Mouse (Mus musculus) lung, embryonic 14.5 days (tissue): ENCODE measurements at regions not wholly inside any gene's neighbourhood (a gene's known extent, or its start where the extent isn't known, plus 50 kb on each side); places are given as distances from the start of the nearest gene placed in this dataset.

Experiments used
- ATAC-seq: fragments of 200-750 bp; cut with Nextera tagmentation; 2 replicates; pipeline ENCODE4 v1.8.0; 2017; ENCODE audit warnings: mild to moderate bottlenecking, moderate TSS enrichment, moderate library complexity; ENCODE audit not compliant: insufficient read depth
- DNase-seq: peaks from one replicate; pipeline ENCODE4 v3.0.0-alpha.2; 2015
- H3K27ac ChIP-seq: fragments of 300-500 bp; sonication (generic); 2 replicates; pipeline ENCODE4 v1.5.1; 2014; ENCODE audit warnings: low read depth, mild to moderate bottlenecking, moderate library complexity
- H3K27me3 ChIP-seq: fragments of 300-500 bp; sonication (generic); 2 replicates; pipeline ENCODE4 v1.6.1; 2014; ENCODE audit warnings: low read length, control low read depth; ENCODE audit not compliant: insufficient read depth
- H3K36me3 ChIP-seq: fragments of 300-500 bp; sonication (generic); 2 replicates; pipeline ENCODE4 v1.6.1; 2014; ENCODE audit warnings: control low read depth; ENCODE audit not compliant: insufficient read depth
- H3K4me1 ChIP-seq: fragments of 300-500 bp; sonication (generic); 2 replicates; pipeline ENCODE4 v1.6.1; 2014; ENCODE audit warnings: antibody characterized with exemption, control low read depth; ENCODE audit not compliant: insufficient read depth
- H3K4me2 ChIP-seq: fragments of 300-500 bp; sonication (generic); 2 replicates; pipeline ENCODE4 v1.6.1; 2014; ENCODE audit warnings: mild to moderate bottlenecking
- H3K4me3 ChIP-seq: fragments of 300-500 bp; sonication (generic); 2 replicates; pipeline ENCODE4 v1.5.1; 2014; ENCODE audit warnings: low read depth, low read length
- H3K9ac ChIP-seq: fragments of 300-500 bp; sonication (generic); 2 replicates; pipeline ENCODE4 v1.6.1; 2014
- H3K9me3 ChIP-seq: fragments of 300-500 bp; sonication (generic); 2 replicates; pipeline ENCODE4 v1.6.1; 2016; ENCODE audit warnings: low read depth, low read length, control low read depth
- CTCF ChIP-seq: IDR thresholded peaks from 2 replicates; pipeline ENCODE4 v1.5.1; 2016; ENCODE audit warnings: antibody characterized with exemption, low read depth
- WGBS: fragments of 180-500 bp; shearing (Covaris S2); extraction: QIAGEN DNeasy Blood & Tissue Kit; methylation state at CpG from one replicate; pipeline ENCODE4 v1.1.7; 2014; 5-methylcytosine and 5-hydroxymethylcytosine counted together

DNA sequence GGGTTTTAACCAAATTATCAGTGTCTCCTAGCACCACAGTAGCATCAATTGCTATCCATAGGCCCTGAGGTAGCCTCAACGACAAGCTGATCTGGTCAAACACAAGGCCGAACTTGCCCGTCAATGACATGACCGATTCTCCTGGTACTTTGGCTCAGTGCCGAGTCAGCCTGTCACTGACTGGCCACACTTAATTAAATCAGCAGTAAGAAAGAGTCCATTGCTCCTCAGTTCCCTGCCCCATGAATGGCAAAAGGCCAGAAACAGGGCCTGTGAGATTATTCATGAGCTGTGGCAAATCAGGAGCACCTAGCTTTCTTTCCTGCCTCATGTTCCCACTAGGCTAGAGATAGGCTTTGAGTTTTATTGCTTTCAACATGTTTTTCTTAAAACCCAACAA is 105.4 kb downstream of the Gm4791 start:
- Histone ChIP-seq H3K27ac (no peak overlapping the region), H3K9me3 (no peaks in the 10 kb centered on the region), H3K36me3 (no peaks in the 10 kb centered on the region), H3K4me2 (no peak overlapping the region), H3K4me1 (no peaks in the 10 kb centered on the region), H3K27me3 (no peaks in the 10 kb centered on the region), H3K9ac (no peak overlapping the region), H3K4me3 (no peak overlapping the region)
- ATAC-seq (no peak; the same call in 1 of the 2 replicates), DNase-seq (peak; percentile 55)
- no peak for TF ChIP-seq CTCF
- 53% methylated on average over 5 of the region's 5 CpGs for WGBS

DNA sequence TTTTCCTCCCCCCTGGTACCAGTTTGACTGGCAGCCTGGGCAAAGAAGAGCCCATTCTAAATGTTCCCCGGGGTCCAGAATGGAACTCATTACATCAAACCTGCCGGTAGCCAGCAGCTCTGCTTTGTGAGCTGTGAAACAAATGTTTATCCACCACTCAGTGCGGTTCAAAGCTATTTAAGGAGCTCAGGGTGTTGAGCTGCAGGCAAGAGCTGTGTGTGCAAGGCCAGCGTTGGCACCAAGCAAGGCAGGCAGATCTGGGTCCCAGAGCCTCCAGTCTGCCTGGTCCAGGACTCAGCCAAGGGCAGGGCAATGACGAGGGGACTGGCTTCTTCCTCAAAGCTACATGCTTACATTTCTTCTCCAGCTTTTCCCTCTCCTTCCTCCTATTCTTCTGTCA is 109.6 kb downstream of the Gm4791 start:
- H3K4me2 ChIP-seq = no peak overlapping the region
- no peaks in the 10 kb centered on the region for H3K36me3 ChIP-seq
- no peak for TF ChIP-seq CTCF
- no peak overlapping the region for H3K4me3 ChIP-seq
- H3K27me3 ChIP-seq = no peaks in the 10 kb centered on the region
- ATAC-seq = no peak
- no peaks in the 10 kb centered on the region for H3K4me1 ChIP-seq
- 33% methylated on average over 5 of the region's 5 CpGs for WGBS
- no peaks in the 10 kb centered on the region for H3K9me3 ChIP-seq
- H3K27ac ChIP-seq = no peak overlapping the region
- H3K9ac ChIP-seq = no peak overlapping the region
- peak; percentile 7 for DNase-seq

DNA sequence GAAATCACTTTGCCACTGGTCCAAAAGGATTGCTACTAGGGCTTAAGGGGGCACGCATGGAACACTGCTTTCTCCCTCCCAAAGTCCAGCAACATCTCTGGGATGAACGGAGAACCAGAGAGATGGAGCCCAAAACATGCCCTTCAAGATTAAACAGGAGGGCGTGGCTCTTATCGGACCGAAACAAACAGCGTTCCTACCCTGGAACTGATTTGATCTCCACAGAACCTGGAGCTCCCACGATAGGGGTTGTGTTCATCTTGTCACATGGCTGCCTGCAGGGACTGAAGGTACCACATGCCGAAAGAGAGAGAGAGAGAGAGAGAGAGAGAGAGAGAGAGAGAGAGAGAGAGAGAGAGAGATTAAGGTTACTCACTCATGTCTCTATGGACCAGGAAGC is 120.7 kb downstream of the Gm4791 start:
- no peak for TF ChIP-seq CTCF
- H3K9ac ChIP-seq = no peak overlapping the region
- no peak for DNase-seq
- no peaks in the 10 kb centered on the region for H3K36me3 ChIP-seq
- WGBS = 79% methylated on average over 8 of the region's 8 CpGs
- H3K9me3 ChIP-seq = no peaks in the 10 kb centered on the region
- H3K27ac ChIP-seq = no peak overlapping the region
- H3K4me2 ChIP-seq = no peak overlapping the region
- no peak for ATAC-seq
- no peak overlapping the region for H3K4me3 ChIP-seq
- H3K27me3 ChIP-seq = no peaks in the 10 kb centered on the region
- H3K4me1 ChIP-seq = no peaks in the 10 kb centered on the region

DNA sequence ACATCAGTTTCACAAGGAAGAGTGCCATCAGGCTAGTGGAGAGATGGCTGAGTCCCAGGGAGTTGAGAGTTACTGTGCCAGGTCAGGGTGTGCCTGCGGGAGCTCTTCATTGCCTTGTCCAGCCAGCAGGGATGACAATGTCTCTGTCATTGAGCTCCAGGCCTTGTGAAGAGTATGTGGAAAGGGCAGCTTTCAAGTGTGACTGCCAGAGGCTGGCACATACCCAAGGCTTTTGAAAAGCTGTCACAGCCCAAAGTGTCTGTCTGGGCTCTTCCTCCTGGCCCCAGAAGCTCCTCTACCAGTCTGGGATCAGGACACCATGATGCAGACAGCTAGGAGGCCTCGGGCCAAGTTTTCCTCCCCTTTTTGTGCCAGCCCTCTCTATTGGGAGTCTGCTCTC is 124.6 kb downstream of the Gm4791 start:
- H3K27me3 ChIP-seq = no peaks in the 10 kb centered on the region
- H3K9ac ChIP-seq = no peak overlapping the region
- no peaks in the 10 kb centered on the region for H3K4me1 ChIP-seq
- no peaks in the 10 kb centered on the region for H3K9me3 ChIP-seq
- ATAC-seq = no peak
- H3K4me3 ChIP-seq = no peak overlapping the region
- no peaks in the 10 kb centered on the region for H3K36me3 ChIP-seq
- WGBS = 70% methylated on average over 2 of the region's 2 CpGs
- no peak overlapping the region for H3K4me2 ChIP-seq
- no peak overlapping the region for H3K27ac ChIP-seq
- TF ChIP-seq CTCF = no peak
- DNase-seq = peak; percentile 13

DNA sequence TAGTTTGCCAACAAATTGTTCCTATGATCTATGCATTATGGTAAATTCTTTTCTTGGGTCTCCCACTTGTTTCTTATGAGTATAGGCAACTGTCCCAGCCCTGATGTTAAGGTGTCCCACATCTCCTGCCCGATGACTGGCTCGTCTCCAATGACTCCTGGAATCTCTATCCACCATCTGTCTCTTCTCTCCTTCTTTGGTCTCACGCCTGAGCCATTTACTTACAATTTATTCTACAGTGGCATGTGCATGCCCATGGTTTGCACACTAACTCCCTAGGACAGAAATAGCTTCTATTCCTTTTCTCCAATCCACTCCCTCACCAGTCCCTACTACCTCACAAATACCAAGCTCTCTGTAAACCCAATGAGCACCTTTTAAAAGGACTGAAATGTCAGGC is 127.0 kb downstream of the Gm4791 start:
- no peak for DNase-seq
- Histone ChIP-seq H3K4me1 (no peaks in the 10 kb centered on the region), H3K36me3 (no peaks in the 10 kb centered on the region), H3K9me3 (no peaks in the 10 kb centered on the region), H3K9ac (no peak overlapping the region), H3K27ac (no peak overlapping the region), H3K27me3 (no peaks in the 10 kb centered on the region), H3K4me3 (no peak overlapping the region), H3K4me2 (no peak overlapping the region)
- WGBS = 78% methylated on average over 3 of the region's 3 CpGs
- ATAC-seq = no peak
- TF ChIP-seq CTCF = no peak

DNA sequence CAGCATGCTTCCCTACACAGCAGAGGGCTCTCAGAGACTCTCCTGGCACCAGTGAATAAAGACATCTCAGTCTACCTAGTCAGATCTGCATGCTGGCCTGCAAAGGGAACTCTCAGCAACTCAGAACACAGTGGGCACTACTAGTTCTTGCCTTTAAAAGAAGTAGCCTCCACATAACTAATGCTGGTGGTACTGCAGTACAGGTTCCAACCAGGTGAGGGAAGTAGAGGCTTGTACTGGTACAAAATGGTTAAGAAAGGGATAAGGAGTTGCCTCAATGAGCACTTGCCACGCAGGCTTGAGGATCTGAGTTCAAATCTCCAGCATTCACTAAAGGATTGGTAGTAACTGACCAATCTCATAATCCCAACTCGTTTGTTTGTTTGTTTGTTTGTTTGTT is 127.7 kb downstream of the Gm4791 start:
- no peaks in the 10 kb centered on the region for H3K36me3 ChIP-seq
- DNase-seq = peak; percentile 52
- H3K9me3 ChIP-seq = no peaks in the 10 kb centered on the region
- ATAC-seq = no peak
- no peak overlapping the region for H3K4me3 ChIP-seq
- H3K27ac ChIP-seq = no peak overlapping the region
- peak; percentile 62 for TF ChIP-seq CTCF
- H3K4me1 ChIP-seq = no peaks in the 10 kb centered on the region
- H3K4me2 ChIP-seq = no peak overlapping the region
- WGBS = 67% methylated on average over 2 of the region's 2 CpGs
- no peaks in the 10 kb centered on the region for H3K27me3 ChIP-seq
- H3K9ac ChIP-seq = no peak overlapping the region

DNA sequence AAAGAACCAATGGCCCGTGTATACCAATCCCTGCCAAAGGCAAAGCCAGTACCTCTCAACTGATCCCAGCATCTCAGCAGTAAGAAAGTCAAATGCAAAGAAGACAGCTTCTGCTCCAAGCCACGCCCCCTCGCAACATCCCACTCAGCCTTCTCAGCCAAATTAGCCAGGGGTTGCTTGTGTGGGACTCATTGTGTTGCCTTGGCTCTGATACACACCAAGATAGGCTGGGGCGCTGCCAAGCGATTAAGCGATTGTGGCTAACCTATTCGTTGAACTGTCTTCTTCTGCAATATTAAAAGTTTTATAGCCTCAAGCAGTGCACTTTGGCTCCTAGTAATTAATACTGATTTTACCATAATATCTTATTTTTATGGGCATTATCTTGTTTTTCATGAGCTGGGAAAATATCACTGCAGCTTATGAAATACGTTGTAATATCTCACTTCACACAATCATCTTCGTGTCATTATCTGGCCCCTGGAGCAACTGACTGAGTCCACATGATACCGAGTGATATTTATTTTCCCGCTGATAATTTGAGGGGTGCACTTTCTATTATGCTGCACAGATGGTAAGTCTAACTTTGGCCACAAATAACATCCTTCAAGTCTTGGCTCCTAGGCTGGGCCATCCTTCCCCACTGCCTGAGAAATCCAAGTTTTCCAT is 129.3 kb downstream of the Gm4791 start:
- 72% methylated on average over 11 of the region's 11 CpGs for WGBS
- H3K9me3 ChIP-seq = no peaks in the 10 kb centered on the region
- ATAC-seq (no peak), DNase-seq (peak; percentile 12)
- H3K9ac ChIP-seq = no peak overlapping the region
- no peak overlapping the region for H3K4me3 ChIP-seq
- no peak overlapping the region for H3K27ac ChIP-seq
- no peaks in the 10 kb centered on the region for H3K4me1 ChIP-seq
- no peak for TF ChIP-seq CTCF
- H3K36me3 ChIP-seq = no peaks in the 10 kb centered on the region
- H3K27me3 ChIP-seq = no peaks in the 10 kb centered on the region
- H3K4me2 ChIP-seq = no peak overlapping the region

DNA sequence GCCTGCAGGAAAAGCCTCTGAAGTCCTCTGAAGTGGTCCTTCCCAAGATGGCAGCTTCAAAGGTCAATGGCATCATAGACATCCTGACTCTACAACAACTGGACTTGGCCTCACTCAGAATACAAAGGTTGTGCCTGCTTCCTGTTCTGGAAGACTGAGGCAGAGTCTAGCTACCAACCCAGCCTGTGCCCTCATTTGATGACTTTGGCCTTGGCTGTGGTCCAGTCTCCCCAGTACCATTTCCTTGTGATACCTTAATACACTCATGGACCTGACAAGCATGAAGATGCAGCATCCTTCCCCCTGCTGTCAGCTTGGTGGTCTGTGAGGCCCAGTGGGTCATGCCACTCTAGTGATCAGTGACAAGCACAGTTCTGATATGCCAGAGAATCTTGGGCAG is 130.6 kb downstream of the Gm4791 start:
- no peak overlapping the region for H3K4me3 ChIP-seq
- no peaks in the 10 kb centered on the region for H3K4me1 ChIP-seq
- no peak overlapping the region for H3K4me2 ChIP-seq
- H3K36me3 ChIP-seq = no peaks in the 10 kb centered on the region
- ATAC-seq (no peak), DNase-seq (no peak)
- no peaks in the 10 kb centered on the region for H3K27me3 ChIP-seq
- TF ChIP-seq CTCF = no peak
- no peak overlapping the region for H3K27ac ChIP-seq
- no peak overlapping the region for H3K9ac ChIP-seq
- H3K9me3 ChIP-seq = no peaks in the 10 kb centered on the region
